Mouse (Mus musculus) ovary, postnatal 36 days (tissue): ENCODE measurements around the gene Epha5.

Source experiments
- DNase-seq: peaks from one replicate; pipeline ENCODE4 v3.0.0; 2022; ENCODE audit warnings: low spot score, mixed read lengths

Epha5 gene

GRCm38 (mm10) chr5:84298878-84299736 is 118.1 kb downstream of the Epha5 start:
- DNase-seq = no peak

GRCm38 (mm10) chr5:84289429-84289977 is 127.7 kb downstream of the Epha5 start:
- no peak for DNase-seq

- DNase-seq = no peak
These were observed 135.7 kb downstream of the Epha5 start for GRCm38 (mm10) chr5:84281290-84282017.

GRCm38 (mm10) chr5:84276996-84277395 is 140.2 kb downstream of the Epha5 start:
- DNase-seq = no peak

- no peak for DNase-seq
These were observed 151.8 kb downstream of the Epha5 start for GRCm38 (mm10) chr5:84265407-84265806.

GRCm38 (mm10) chr5:84263999-84264398 is 153.2 kb downstream of the Epha5 start:
- no peak for DNase-seq

GRCm38 (mm10) chr5:84229971-84230370 is 187.2 kb downstream of the Epha5 start:
- no peak for DNase-seq

- no peak for DNase-seq
These were observed 208.6 kb downstream of the Epha5 start for GRCm38 (mm10) chr5:84208609-84209008.

GRCm38 (mm10) chr5:84193348-84193747 is 223.8 kb downstream of the Epha5 start:
- no peak for DNase-seq

- no peak for DNase-seq
These were observed 233.0 kb downstream of the Epha5 start for GRCm38 (mm10) chr5:84184189-84184588.

- DNase-seq = no peak
These were observed 264.1 kb downstream of the Epha5 start for GRCm38 (mm10) chr5:84153095-84153494.

GRCm38 (mm10) chr5:84142138-84142537 is 275.0 kb downstream of the Epha5 start:
- DNase-seq = no peak

GRCm38 (mm10) chr5:84095947-84096346 is 321.2 kb downstream of the Epha5 start:
- DNase-seq = no peak

GRCm38 (mm10) chr5:84081321-84081720 is 335.9 kb downstream of the Epha5 start:
- DNase-seq = no peak

GRCm38 (mm10) chr5:84070976-84071375 is 346.2 kb downstream of the Epha5 start:
- no peak for DNase-seq

- DNase-seq = no peak
These were observed 363.3 kb downstream of the Epha5 start for GRCm38 (mm10) chr5:84053880-84054279.

GRCm38 (mm10) chr5:84037250-84037963 is 379.8 kb downstream of the Epha5 start:
- DNase-seq = no peak
